Mouse (Mus musculus): ENCODE results near the gene Ybey. TPM values are rescaled to one million over a fixed set of nuclear protein-coding genes. Genes with fewer than 3 reads are reported as not detected.

Ybey gene
- total RNA-seq (2021) (1 to 10 TPM; 3.5 to 3.7 TPM), polyA plus RNA-seq (2012; rRNA removed) (2.2 and 3.7 TPM in 2 replicates)
- long read RNA-seq, full-length matches to known transcripts: 4 of 6 reads
- long read RNA-seq, partial matches to known transcripts: 0 of 6 reads
- long read RNA-seq, other reads (novel, unspliced or antisense): 2 of 6 reads

GRCm38 (mm10) chr10:76468203-76469162, at the start of gene Ybey, which contains the start of gene Mcm3ap:
Gene Ybey (minus strand): TSS chr10:76469114.
Gene Mcm3ap (plus strand): TSS chr10:76468927.
- Histone ChIP-seq H3K27ac (peak within 1 kb of the TSS; percentile 75), H3K4me1 (ENCODE audit: control insufficient read depth, insufficient read depth, low read length) (peaks cover 1% of the 10 kb centered on the region), H3K4me3 (peak within 1 kb of the TSS; percentile 72), H3K27me3 (ENCODE audit: control insufficient read depth, insufficient read depth, low read length) (no peaks in the 10 kb centered on the region), H3K79me2 (replicated peaks; ENCODE audit: control insufficient read depth, insufficient read depth, low read length) (peaks cover 4% of the 10 kb centered on the region), H3K36me3 (ENCODE audit: control insufficient read depth, insufficient read depth, low read length) (no peaks in the 10 kb centered on the region; the same call in 1 of the 2 replicates), H3K9ac (ENCODE audit: low read depth, low read length) (peak within 1 kb of the TSS; percentile 98)
- TF ChIP-seq CTCF (IDR thresholded peaks at IDR 0.05) (peak; percentile 75), POLR2A (IDR thresholded peaks at IDR 0.05; ENCODE audit: insufficient read depth, low read depth, low read length) (peak; percentile 80), EP300 (IDR thresholded peaks at IDR 0.05; ENCODE audit: insufficient read depth, low read depth, low read length) (0 out of 2 replicates have a peak, but pooled peaks have one; percentile 26)
- DNase-seq: peak; percentile 90
- 1% methylated on average over 55 of the region's 55 CpGs for WGBS
- intact Hi-C loops (cut with DNase I): loop anchor here (1.0 to 5.0 kb wide), 2 partner anchors 25 to 64 kb away; partner anchors contain the start of gene Lss

GRCm38 (mm10) chr10:76512965-76513583, 44.2 kb upstream of the Ybey start:
- 54% methylated on average over 5 of the region's 5 CpGs for WGBS
- Histone ChIP-seq H3K4me1 (ENCODE audit: control insufficient read depth, insufficient read depth, low read length) (no peaks in the 10 kb centered on the region), H3K36me3 (ENCODE audit: control insufficient read depth, insufficient read depth, low read length) (no peaks in the 10 kb centered on the region), H3K27me3 (ENCODE audit: control insufficient read depth, insufficient read depth, low read length) (no peaks in the 10 kb centered on the region), H3K4me3 (no peak overlapping the region), H3K79me2 (replicated peaks; ENCODE audit: control insufficient read depth, insufficient read depth, low read length) (no peaks in the 10 kb centered on the region), H3K9ac (ENCODE audit: low read depth, low read length) (no peak overlapping the region), H3K27ac (no peak overlapping the region)
- intact Hi-C loops (cut with DNase I): no loop called here
- TF ChIP-seq CTCF (IDR thresholded peaks at IDR 0.05): peak; percentile 83
- no peak for TF ChIP-seq POLR2A (IDR thresholded peaks at IDR 0.05; ENCODE audit: insufficient read depth, low read depth, low read length)
- peak; percentile 68 to 79 for DNase-seq

GRCm38 (mm10) chr10:76505865-76506264, 37.0 kb upstream of the Ybey start:
- H3K27me3 ChIP-seq (ENCODE audit: control insufficient read depth, insufficient read depth, low read length): no peaks in the 10 kb centered on the region
- H3K4me1 ChIP-seq (ENCODE audit: control insufficient read depth, insufficient read depth, low read length): no peaks in the 10 kb centered on the region
- H3K4me3 ChIP-seq: no peak overlapping the region
- no peak overlapping the region for H3K27ac ChIP-seq
- H3K79me2 ChIP-seq (replicated peaks; ENCODE audit: control insufficient read depth, insufficient read depth, low read length): no peaks in the 10 kb centered on the region
- no peak overlapping the region for H3K9ac ChIP-seq (ENCODE audit: low read depth, low read length)
- 86% methylated on average over 7 of the region's 7 CpGs for WGBS
- TF ChIP-seq POLR2A (IDR thresholded peaks at IDR 0.05; ENCODE audit: insufficient read depth, low read depth, low read length) (no peak), CTCF (IDR thresholded peaks at IDR 0.05) (no peak), EP300 (IDR thresholded peaks at IDR 0.05; ENCODE audit: insufficient read depth, low read depth, low read length) (no peak)
- intact Hi-C loops (cut with DNase I): no loop called here
- H3K36me3 ChIP-seq (ENCODE audit: control insufficient read depth, insufficient read depth, low read length): no peaks in the 10 kb centered on the region
- no peak for DNase-seq

DNA sequence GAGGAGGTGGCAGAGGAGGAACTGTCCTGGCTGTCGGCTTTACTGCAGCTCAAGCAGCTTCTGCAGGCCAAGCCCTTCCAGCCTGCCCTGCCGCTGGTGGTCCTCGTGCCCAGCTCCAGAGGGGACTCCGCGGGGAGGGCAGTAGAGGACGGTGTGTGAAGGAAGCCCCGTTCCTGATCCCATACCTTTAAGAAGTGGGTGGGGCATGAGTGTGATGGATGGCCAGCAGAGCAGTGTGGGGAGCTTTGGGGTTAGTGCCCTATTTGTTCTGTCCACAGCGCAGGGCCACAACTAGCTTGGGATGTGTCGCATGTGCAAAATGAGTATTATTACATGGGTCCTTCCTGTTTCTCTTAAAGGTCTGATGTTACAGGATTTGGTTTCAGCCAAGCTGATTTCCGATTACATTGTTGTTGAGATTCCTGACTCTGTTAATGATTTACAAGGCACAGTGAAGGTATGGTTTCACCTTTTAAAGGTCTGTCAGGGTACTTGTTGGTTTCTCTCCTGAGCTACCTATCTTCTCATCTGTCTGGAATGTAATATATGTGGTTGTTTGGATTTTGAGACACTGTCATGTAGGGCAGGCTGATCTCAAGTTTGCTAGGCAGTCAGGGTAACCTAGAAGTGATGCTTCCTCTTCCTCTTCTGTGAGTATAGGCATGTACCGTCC, 35.5 kb upstream of the Ybey start:
- H3K27me3 ChIP-seq (ENCODE audit: control insufficient read depth, insufficient read depth, low read length): no peaks in the 10 kb centered on the region
- no peak overlapping the region for H3K9ac ChIP-seq (ENCODE audit: low read depth, low read length)
- H3K4me3 ChIP-seq: no peak overlapping the region
- WGBS: 89% methylated on average over 11 of the region's 11 CpGs
- TF ChIP-seq POLR2A (IDR thresholded peaks at IDR 0.05; ENCODE audit: insufficient read depth, low read depth, low read length): no peak
- no peak for TF ChIP-seq CTCF (IDR thresholded peaks at IDR 0.05)
- no peak for TF ChIP-seq EP300 (IDR thresholded peaks at IDR 0.05; ENCODE audit: insufficient read depth, low read depth, low read length)
- H3K36me3 ChIP-seq (ENCODE audit: control insufficient read depth, insufficient read depth, low read length): no peaks in the 10 kb centered on the region
- no peaks in the 10 kb centered on the region for H3K4me1 ChIP-seq (ENCODE audit: control insufficient read depth, insufficient read depth, low read length)
- no peak overlapping the region for H3K27ac ChIP-seq
- DNase-seq: no peak
- intact Hi-C loops (cut with DNase I): no loop called here
- H3K79me2 ChIP-seq (replicated peaks; ENCODE audit: control insufficient read depth, insufficient read depth, low read length): no peaks in the 10 kb centered on the region

- no peaks in the 10 kb centered on the region for H3K4me1 ChIP-seq (ENCODE audit: control insufficient read depth, insufficient read depth, low read length)
- H3K27me3 ChIP-seq (ENCODE audit: control insufficient read depth, insufficient read depth, low read length): no peaks in the 10 kb centered on the region
- H3K4me3 ChIP-seq: no peak overlapping the region
- H3K79me2 ChIP-seq (replicated peaks; ENCODE audit: control insufficient read depth, insufficient read depth, low read length): no peaks in the 10 kb centered on the region
- no peak overlapping the region for H3K9ac ChIP-seq (ENCODE audit: low read depth, low read length)
- no peaks in the 10 kb centered on the region for H3K36me3 ChIP-seq (ENCODE audit: control insufficient read depth, insufficient read depth, low read length)
- WGBS: 96% methylated on average over 4 of the region's 4 CpGs
- DNase-seq: no peak
- TF ChIP-seq CTCF (IDR thresholded peaks at IDR 0.05): no peak
- H3K27ac ChIP-seq: no peak overlapping the region
- intact Hi-C loops (cut with DNase I): no loop called here
Observed at GRCm38 (mm10) chr10:76497522-76497921, 28.6 kb upstream of the Ybey start.
